Mouse (Mus musculus): ENCODE measurements at regions not wholly inside any gene's neighbourhood (a gene's known extent, or its start where the extent isn't known, plus 50 kb on each side); places are given as distances from the start of the nearest gene placed in this dataset.

DNA sequence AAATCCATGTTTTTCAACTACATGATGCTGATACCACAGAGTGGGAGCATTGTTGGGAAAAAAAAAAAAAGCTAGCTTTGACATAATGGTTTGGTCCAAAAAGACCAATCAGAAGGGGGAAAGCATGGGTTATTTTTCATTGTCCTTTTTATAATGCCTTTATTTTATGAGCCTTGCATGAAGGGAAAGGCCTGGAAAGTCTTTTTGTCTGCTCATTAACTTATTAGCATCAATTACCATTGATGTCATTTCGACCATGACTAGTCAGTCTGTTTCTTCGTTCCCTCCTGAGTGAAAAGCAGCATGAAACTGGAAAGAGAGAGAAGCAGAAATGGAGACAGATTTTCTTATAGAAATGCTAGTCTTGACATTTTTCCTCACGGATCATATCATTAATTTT is 532.2 kb upstream of the Gm28269 start:
- H3K4me3 ChIP-seq (replicated peaks; ENCODE audit: low read depth, low read length), result no peak overlapping the region
- H3K27ac ChIP-seq (replicated peaks; ENCODE audit: low read depth, low read length), result no peak overlapping the region
- no peaks in the 10 kb centered on the region for H3K36me3 ChIP-seq (ENCODE audit: control insufficient read depth, insufficient read depth, low read length)
- no peaks in the 10 kb centered on the region for H3K9me3 ChIP-seq (ENCODE audit: control insufficient read depth, low read length)
- peak; percentile 0 for DNase-seq
- no peak for ATAC-seq (ENCODE audit: low FRiP score, low TSS enrichment)
- no peaks in the 10 kb centered on the region for H3K27me3 ChIP-seq (ENCODE audit: control insufficient read depth, insufficient read depth, low read length)
- H3K4me2 ChIP-seq (ENCODE audit: low read length), result no peak overlapping the region
- no peaks in the 10 kb centered on the region for H3K4me1 ChIP-seq (ENCODE audit: control insufficient read depth, insufficient read depth, low read length)
- no peak overlapping the region for H3K9ac ChIP-seq (replicated peaks; ENCODE audit: low read length)
- 40% methylated on average over 3 of the region's 3 CpGs for WGBS

DNA sequence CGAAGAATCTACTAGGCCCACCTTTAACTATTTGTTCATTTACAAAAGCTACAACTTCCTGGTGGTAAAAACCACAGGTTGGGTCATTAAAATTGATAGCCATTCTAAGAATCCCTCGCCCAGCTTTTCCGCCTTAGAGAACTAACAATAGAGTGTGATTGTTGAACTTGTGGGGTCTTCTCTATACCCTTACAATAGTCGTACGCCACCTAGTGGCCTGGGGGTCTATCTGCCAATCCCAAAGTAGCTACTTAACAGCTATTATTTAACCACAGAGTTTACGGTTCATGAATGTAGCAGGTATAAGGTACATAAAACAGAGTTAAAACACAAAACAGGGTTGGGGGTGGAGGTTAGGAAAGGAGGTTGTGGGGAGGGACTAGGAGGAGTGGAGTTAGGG is 504.1 kb upstream of the Gm28269 start:
- ATAC-seq (ENCODE audit: low FRiP score, low TSS enrichment), result no peak
- no peaks in the 10 kb centered on the region for H3K36me3 ChIP-seq (ENCODE audit: control insufficient read depth, insufficient read depth, low read length)
- WGBS, result 91% methylated on average over 6 of the region's 6 CpGs

More for the DNA sequence above, 504.1 kb upstream of the Gm28269 start:
- H3K4me2 ChIP-seq (ENCODE audit: low read length), result no peak overlapping the region
- no peaks in the 10 kb centered on the region for H3K4me1 ChIP-seq (ENCODE audit: control insufficient read depth, insufficient read depth, low read length)
- no peak for DNase-seq
- no peak overlapping the region for H3K27ac ChIP-seq (replicated peaks; ENCODE audit: low read depth, low read length)
- no peaks in the 10 kb centered on the region for H3K9me3 ChIP-seq (ENCODE audit: control insufficient read depth, low read length)
- H3K4me3 ChIP-seq (replicated peaks; ENCODE audit: low read depth, low read length), result no peak overlapping the region
- no peaks in the 10 kb centered on the region for H3K27me3 ChIP-seq (ENCODE audit: control insufficient read depth, insufficient read depth, low read length)
- no peak overlapping the region for H3K9ac ChIP-seq (replicated peaks; ENCODE audit: low read length)
